Mouse (Mus musculus): ENCODE measurements at regions not wholly inside any gene's neighbourhood (a gene's known extent, or its start where the extent isn't known, plus 50 kb on each side); places are given as distances from the start of the nearest gene placed in this dataset.
A peak's percentile ranks its signal among the peaks of the same experiment; 100 is the strongest.

GRCm38 (mm10) chr10:39267236-39267635, 101.4 kb upstream of the Fyn start:
- Histone ChIP-seq H3K9me3 (ENCODE audit: low read length) (no peaks in the 10 kb centered on the region), H3K4me3 (ENCODE audit: low read depth, low read length) (no peak overlapping the region), H3K9ac (no peak overlapping the region), H3K36me3 (ENCODE audit: insufficient read depth) (no peaks in the 10 kb centered on the region), H3K27ac (ENCODE audit: low read depth, low read length) (no peak overlapping the region), H3K27me3 (ENCODE audit: insufficient read depth, low read length) (no peaks in the 10 kb centered on the region), H3K4me1 (ENCODE audit: insufficient read depth) (0 out of 2 replicates have a peak, but pooled peaks cover 3% of the 10 kb centered on the region), H3K4me2 (ENCODE audit: low read depth) (no peak overlapping the region)
- DNase-seq (no peak), ATAC-seq (0 out of 2 replicates have a peak, but pooled peaks have one; percentile 21)
- TF ChIP-seq CTCF (IDR thresholded peaks at IDR 0.05; ENCODE audit: low read depth) = no peak
- WGBS = 80% methylated on average over 6 of the region's 6 CpGs

- peak; percentile 79 for DNase-seq
- Histone ChIP-seq H3K27ac (ENCODE audit: low read depth, low read length) (peak overlapping the region; percentile 17; the same call in 1 of the 2 replicates), H3K4me3 (ENCODE audit: low read depth, low read length) (no peak overlapping the region), H3K36me3 (ENCODE audit: insufficient read depth) (no peaks in the 10 kb centered on the region), H3K9ac (no peak overlapping the region), H3K4me2 (ENCODE audit: low read depth) (no peak overlapping the region), H3K27me3 (ENCODE audit: insufficient read depth, low read length) (no peaks in the 10 kb centered on the region), H3K4me1 (ENCODE audit: insufficient read depth) (0 out of 2 replicates have a peak, but pooled peaks cover 4% of the 10 kb centered on the region), H3K9me3 (ENCODE audit: low read length) (no peaks in the 10 kb centered on the region)
- WGBS = 13% methylated on average over 5 of the region's 5 CpGs
- ATAC-seq = peak; percentile 75
- no peak for TF ChIP-seq CTCF (IDR thresholded peaks at IDR 0.05; ENCODE audit: low read depth)
These were observed 102.2 kb upstream of the Fyn start for GRCm38 (mm10) chr10:39266482-39266881.

- DNase-seq (no peak), ATAC-seq (no peak)
- no peak overlapping the region for H3K27ac ChIP-seq (ENCODE audit: low read depth, low read length)
- no peak for TF ChIP-seq CTCF (IDR thresholded peaks at IDR 0.05; ENCODE audit: low read depth)
- H3K4me2 ChIP-seq (ENCODE audit: low read depth) = no peak overlapping the region
- 57% methylated on average over 7 of the region's 7 CpGs for WGBS
- H3K36me3 ChIP-seq (ENCODE audit: insufficient read depth) = no peaks in the 10 kb centered on the region
- H3K9ac ChIP-seq = no peak overlapping the region
- no peaks in the 10 kb centered on the region for H3K9me3 ChIP-seq (ENCODE audit: low read length)
- peaks cover 4% of the 10 kb centered on the region; the same call in 1 of the 2 replicates for H3K4me1 ChIP-seq (ENCODE audit: insufficient read depth)
- no peak overlapping the region for H3K4me3 ChIP-seq (ENCODE audit: low read depth, low read length)
- no peaks in the 10 kb centered on the region for H3K27me3 ChIP-seq (ENCODE audit: insufficient read depth, low read length)
These were observed 98.9 kb upstream of the Ccn6 start for GRCm38 (mm10) chr10:39262466-39262865.

GRCm38 (mm10) chr10:39261174-39262145, 97.9 kb upstream of the Ccn6 start:
- Histone ChIP-seq H3K36me3 (ENCODE audit: insufficient read depth) (no peaks in the 10 kb centered on the region), H3K4me3 (ENCODE audit: low read depth, low read length) (no peak overlapping the region), H3K9me3 (ENCODE audit: low read length) (no peaks in the 10 kb centered on the region), H3K4me2 (ENCODE audit: low read depth) (no peak overlapping the region), H3K27ac (ENCODE audit: low read depth, low read length) (0 out of 2 replicates have a peak overlapping the region, but pooled peaks have one; percentile 6), H3K27me3 (ENCODE audit: insufficient read depth, low read length) (no peaks in the 10 kb centered on the region), H3K4me1 (ENCODE audit: insufficient read depth) (peaks cover 4% of the 10 kb centered on the region; the same call in 1 of the 2 replicates), H3K9ac (no peak overlapping the region)
- DNase-seq (peak; percentile 37), ATAC-seq (peak; percentile 76)
- 39% methylated on average over 8 of the region's 8 CpGs for whole genome bisulfite sequencing
- TF ChIP-seq CTCF (IDR thresholded peaks at IDR 0.05; ENCODE audit: low read depth) = no peak

GRCm38 (mm10) chr10:39260061-39260460, 96.5 kb upstream of the Ccn6 start:
- no peak for DNase-seq
- Histone ChIP-seq H3K9me3 (ENCODE audit: low read length) (no peaks in the 10 kb centered on the region), H3K27me3 (ENCODE audit: insufficient read depth, low read length) (no peaks in the 10 kb centered on the region), H3K4me2 (ENCODE audit: low read depth) (no peak overlapping the region), H3K36me3 (ENCODE audit: insufficient read depth) (no peaks in the 10 kb centered on the region), H3K9ac (no peak overlapping the region), H3K4me3 (ENCODE audit: low read depth, low read length) (no peak overlapping the region), H3K4me1 (ENCODE audit: insufficient read depth) (peaks cover 4% of the 10 kb centered on the region; the same call in 1 of the 2 replicates), H3K27ac (ENCODE audit: low read depth, low read length) (no peak overlapping the region)
- WGBS = 75% methylated on average over 6 of the region's 6 CpGs
- ATAC-seq = no peak
- no peak for TF ChIP-seq CTCF (IDR thresholded peaks at IDR 0.05; ENCODE audit: low read depth)

- H3K4me1 ChIP-seq (ENCODE audit: insufficient read depth) = peaks cover 4% of the 10 kb centered on the region; the same call in 1 of the 2 replicates
- no peak overlapping the region for H3K4me2 ChIP-seq (ENCODE audit: low read depth)
- WGBS = 88% methylated on average over 2 of the region's 2 CpGs
- no peak overlapping the region for H3K4me3 ChIP-seq (ENCODE audit: low read depth, low read length)
- DNase-seq (no peak), ATAC-seq (no peak)
- no peaks in the 10 kb centered on the region for H3K36me3 ChIP-seq (ENCODE audit: insufficient read depth)
- H3K27ac ChIP-seq (ENCODE audit: low read depth, low read length) = no peak overlapping the region
- H3K9ac ChIP-seq = no peak overlapping the region
- no peak for TF ChIP-seq CTCF (IDR thresholded peaks at IDR 0.05; ENCODE audit: low read depth)
- H3K9me3 ChIP-seq (ENCODE audit: low read length) = no peaks in the 10 kb centered on the region
- no peaks in the 10 kb centered on the region for H3K27me3 ChIP-seq (ENCODE audit: insufficient read depth, low read length)
These were observed 94.0 kb upstream of the Ccn6 start for GRCm38 (mm10) chr10:39257371-39258154.

All from forebrain, postnatal 0 days (tissue).